Mouse (Mus musculus): ENCODE data around the gene Slc22a14.

GRCm38 (mm10) chr9:119219667-119220066 is 145.7 kb downstream of the Slc22a14 start:
- TF ChIP-seq CTCF (IDR thresholded peaks at IDR 0.05; ENCODE audit: control insufficient read depth, insufficient read depth, insufficient replicate concordance, low read depth, low read length), result no peak
- TF ChIP-seq POLR2A (IDR thresholded peaks at IDR 0.05; ENCODE audit: control insufficient read depth, low read depth, low read length), result no peak
